Mouse (Mus musculus) testis, adult 2 months (tissue): ENCODE data around the gene Gm5617. TPM values are rescaled to one million over a fixed set of nuclear protein-coding genes. Genes with fewer than 3 reads are reported as not detected.
"Not testable (repeated sequence)": the region's sequence is repeated elsewhere in the genome, so short reads cannot be mapped to it uniquely, and the experiment has no call there.

Experiments used
- H3K27ac ChIP-seq: fragments of 200-500 bp; 2 replicates; pipeline ENCODE4 v1.5.1; 2012; ENCODE audit warnings: low read depth, low read length; ENCODE audit not compliant: control insufficient read depth, insufficient read depth
- H3K27me3 ChIP-seq: fragments of 200-500 bp; 2 replicates; pipeline ENCODE4 v1.6.1; 2012; ENCODE audit warnings: mild to moderate bottlenecking, low read length, moderate library complexity; ENCODE audit not compliant: control insufficient read depth, insufficient read depth
- H3K36me3 ChIP-seq: fragments of 200-500 bp; 2 replicates; pipeline ENCODE4 v1.6.1; 2012; ENCODE audit warnings: mild to moderate bottlenecking, low read length; ENCODE audit not compliant: control insufficient read depth, insufficient read depth
- H3K4me1 ChIP-seq: fragments of 200-500 bp; 2 replicates; pipeline ENCODE4 v1.6.1; 2012; ENCODE audit warnings: low read length; ENCODE audit not compliant: control insufficient read depth, insufficient read depth
- H3K4me3 ChIP-seq: fragments of 200-500 bp; 2 replicates; pipeline ENCODE4 v1.5.1; 2012; ENCODE audit warnings: low read depth, mild to moderate bottlenecking, low read length, moderate library complexity, mixed read lengths; ENCODE audit not compliant: control insufficient read depth
- CTCF ChIP-seq: fragments of 200-500 bp; IDR thresholded peaks from 2 replicates; pipeline ENCODE4 v1.5.1; 2012; ENCODE audit warnings: low read depth, mild to moderate bottlenecking, inconsistent platforms, low read length, moderate library complexity; ENCODE audit not compliant: control insufficient read depth, insufficient read depth, insufficient replicate concordance
- POLR2A ChIP-seq: fragments of 200-500 bp; IDR thresholded peaks from 2 replicates; pipeline ENCODE4 v1.6.1; 2012; ENCODE audit warnings: low read depth, mild to moderate bottlenecking, inconsistent platforms, low read length, moderate library complexity; ENCODE audit not compliant: control insufficient read depth
- polyA plus RNA-seq: library from polyadenylated mRNA; depleted of rRNA; stranded (reverse); fragments of >200 nt; gene quantifications from 2 replicates; pipeline ENCODE4 v1.2.3, GENCODE M21; 2012

Gm5617 gene
- polyA plus RNA-seq, 1 experiment = 2,840 TPM

DNA sequence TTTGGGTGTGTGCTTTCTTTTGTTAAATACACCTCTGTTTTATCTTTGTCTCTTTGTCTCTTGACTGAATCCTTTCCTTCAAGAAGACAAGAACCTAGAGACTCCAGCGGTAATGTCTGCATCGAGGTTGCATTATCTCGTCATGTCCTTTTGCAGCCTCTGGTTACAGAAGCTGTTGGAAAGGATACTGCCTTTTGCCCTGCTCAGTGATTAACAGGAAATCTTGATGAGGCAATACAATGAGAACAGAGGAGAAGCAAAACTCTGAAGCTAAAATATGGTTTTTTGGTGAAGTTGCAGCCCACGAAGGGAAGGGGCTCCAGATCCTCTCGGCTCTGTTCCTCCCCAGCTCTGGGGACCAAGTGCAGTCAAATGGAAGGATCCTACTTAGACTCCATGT lies 14.9 kb downstream of the Gm5617 start:
- no peaks in the 10 kb centered on the region for H3K4me1 ChIP-seq
- no peak overlapping the region for H3K27ac ChIP-seq
- TF ChIP-seq POLR2A (no peak), CTCF (no peak)
- no peak overlapping the region for H3K4me3 ChIP-seq
- H3K36me3 ChIP-seq = no peaks in the 10 kb centered on the region
- H3K27me3 ChIP-seq = no peaks in the 10 kb centered on the region

DNA sequence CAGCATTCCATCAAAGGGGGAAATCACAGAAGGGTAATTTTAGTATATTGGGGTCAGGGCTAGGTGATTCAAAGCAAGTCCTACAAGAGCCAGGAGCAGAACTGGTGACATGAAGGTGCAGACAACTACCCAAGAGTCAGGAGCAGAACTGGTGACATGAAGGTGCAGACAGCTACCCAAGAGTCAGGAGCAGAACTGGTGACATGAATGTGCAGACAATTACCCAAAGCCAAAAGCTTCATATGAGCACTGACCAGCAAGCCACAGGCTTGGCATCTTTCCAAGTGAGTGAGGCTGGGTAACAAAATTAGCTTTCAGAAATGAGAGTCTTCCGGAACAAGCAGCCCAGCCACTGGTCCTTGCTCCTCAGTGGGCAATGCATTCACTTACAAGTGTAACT lies 20.1 kb downstream of the Gm5617 start:
- Histone ChIP-seq H3K27me3 (no peaks in the 10 kb centered on the region), H3K4me3 (no peak overlapping the region), H3K27ac (no peak overlapping the region), H3K36me3 (no peaks in the 10 kb centered on the region), H3K4me1 (no peaks in the 10 kb centered on the region)
- TF ChIP-seq CTCF = no peak
- TF ChIP-seq POLR2A = no peak

- no peak for TF ChIP-seq CTCF
- no peak for TF ChIP-seq POLR2A
- Histone ChIP-seq H3K36me3 (no peaks in the 10 kb centered on the region), H3K4me3 (no peak overlapping the region), H3K4me1 (no peaks in the 10 kb centered on the region), H3K27ac (no peak overlapping the region), H3K27me3 (no peaks in the 10 kb centered on the region)
These were observed 21.6 kb downstream of the Gm5617 start for GRCm38 (mm10) chr9:48516615-48517371.

DNA sequence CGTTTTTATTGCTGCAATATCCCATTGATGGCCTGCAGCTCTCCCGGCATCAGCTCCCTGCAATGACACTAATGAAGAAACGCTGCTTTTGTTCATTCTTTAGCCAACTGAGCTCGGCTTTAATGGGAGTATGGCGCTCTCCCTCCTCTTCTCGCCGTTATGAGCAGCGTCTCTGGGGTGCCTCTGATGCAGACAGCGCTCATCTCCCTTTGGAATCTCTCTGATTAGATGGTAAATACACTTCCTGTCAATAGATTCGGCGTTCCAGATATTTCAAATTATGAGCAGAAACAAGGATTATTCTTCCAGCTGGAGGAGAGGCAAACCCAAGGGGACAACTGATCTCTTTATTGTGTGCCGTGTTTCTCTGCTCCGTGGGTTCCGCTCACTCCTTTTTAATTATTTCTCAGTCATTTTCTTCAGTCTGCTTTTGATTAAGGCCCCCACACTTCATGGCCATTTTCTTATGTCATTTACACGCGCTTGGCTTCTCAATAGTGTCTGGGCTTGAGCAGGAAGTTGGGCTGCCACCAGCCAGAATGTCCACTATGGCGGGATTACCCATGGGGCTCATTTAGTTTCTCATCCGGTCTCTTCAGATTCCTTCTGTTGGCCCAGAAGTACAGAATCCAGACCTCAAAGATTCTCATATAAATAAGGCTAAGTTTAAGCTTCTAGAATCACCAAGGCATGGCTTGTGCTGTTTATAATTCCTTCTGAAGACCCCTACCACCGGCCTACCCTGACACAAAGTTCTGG lies 22.3 kb downstream of the Gm5617 start:
- TF ChIP-seq POLR2A (no peak), CTCF (no peak)
- no peaks in the 10 kb centered on the region for H3K27me3 ChIP-seq
- H3K4me1 ChIP-seq = no peaks in the 10 kb centered on the region
- H3K27ac ChIP-seq = no peak overlapping the region
- no peaks in the 10 kb centered on the region for H3K36me3 ChIP-seq
- H3K4me3 ChIP-seq = no peak overlapping the region

GRCm38 (mm10) chr9:48520405-48520804 lies 25.2 kb downstream of the Gm5617 start:
- H3K27ac ChIP-seq, H3K36me3 ChIP-seq, H3K27me3 ChIP-seq, H3K4me3 ChIP-seq, H3K4me1 ChIP-seq: not testable (repeated sequence)

- no peak overlapping the region for H3K4me3 ChIP-seq
- no peaks in the 10 kb centered on the region for H3K36me3 ChIP-seq
- TF ChIP-seq CTCF (no peak), POLR2A (no peak)
- H3K4me1 ChIP-seq = no peaks in the 10 kb centered on the region
- no peaks in the 10 kb centered on the region for H3K27me3 ChIP-seq
- H3K27ac ChIP-seq = no peak overlapping the region
These were observed 30.3 kb downstream of the Gm5617 start for GRCm38 (mm10) chr9:48525566-48525965.

GRCm38 (mm10) chr9:48526520-48526919 lies 31.3 kb downstream of the Gm5617 start:
- no peaks in the 10 kb centered on the region for H3K4me1 ChIP-seq
- no peak overlapping the region for H3K27ac ChIP-seq
- TF ChIP-seq CTCF (no peak), POLR2A (no peak)
- no peak overlapping the region for H3K4me3 ChIP-seq
- H3K36me3 ChIP-seq = no peaks in the 10 kb centered on the region
- no peaks in the 10 kb centered on the region for H3K27me3 ChIP-seq
